Comparison of ENCODE assay signal across 30 mouse cellular contexts in genomic region chr5:116300984-116301383, GRCm38 (mm10). TPM values are rescaled to one million over a fixed set of nuclear protein-coding genes. Genes with fewer than 3 reads are reported as not detected.
A peak's percentile ranks its signal among the peaks of the same experiment; 100 is the strongest.
DNase-seq lines count a peak whose midpoint lies in the region; ATAC-seq and TF ChIP-seq lines count a peak whose summit lies in the region.
"Had no signal": no experiment of that assay in that cellular context is flagged by ENCODE, and none has a peak within 500 bp of the region (broad histone marks: within the 10 kb centered on the region; RNA-seq: fewer than 3 reads in every experiment).

No protein-coding gene starts in this region.

- no peak for ATAC-seq in kidney, postnatal 0 days (replicated peaks; ENCODE audit: low FRiP score, low read depth)
- ATAC-seq in lung, postnatal 0 days = peak; percentile 74
- ATAC-seq: forebrain, embryonic 13.5 days; intestine, embryonic 16.5 days had no signal

- no peaks in the 10 kb centered on the region for H3K9me3 ChIP-seq in kidney, postnatal 0 days (replicated peaks; ENCODE audit: low read length)
- H3K9me3 ChIP-seq in lung, postnatal 0 days (ENCODE audit: low read length) = no peaks in the 10 kb centered on the region
- H3K9me3 ChIP-seq: limb, embryonic 10.5 days; limb, embryonic 15.5 days; liver, embryonic 13.5 days had no signal

- H3K36me3 ChIP-seq in kidney, postnatal 0 days (ENCODE audit: insufficient read depth, low read length) = no peaks in the 10 kb centered on the region
- no peaks in the 10 kb centered on the region for H3K36me3 ChIP-seq in lung, postnatal 0 days (ENCODE audit: insufficient read depth, low read length)
- H3K36me3 ChIP-seq: hindbrain, embryonic 13.5 days; limb, embryonic 10.5 days; limb, embryonic 15.5 days; liver, embryonic 13.5 days had no signal

- no peaks in the 10 kb centered on the region for H3K27me3 ChIP-seq in kidney, postnatal 0 days (ENCODE audit: insufficient read depth, low read length)
- no peaks in the 10 kb centered on the region for H3K27me3 ChIP-seq in lung, postnatal 0 days (replicated peaks; ENCODE audit: insufficient read depth, low read length)
- H3K27me3 ChIP-seq: hindbrain, embryonic 13.5 days; limb, embryonic 15.5 days; liver, embryonic 13.5 days had no signal

- no peak overlapping the region for H3K27ac ChIP-seq in kidney, postnatal 0 days
- no peak overlapping the region for H3K27ac ChIP-seq in lung, postnatal 0 days (ENCODE audit: low read length)
- H3K27ac ChIP-seq: forebrain, embryonic 13.5 days; hindbrain, embryonic 13.5 days; limb, embryonic 10.5 days; limb, embryonic 15.5 days; liver, embryonic 13.5 days; macrophage; stomach, postnatal 0 days had no signal

- WGBS in kidney, postnatal 0 days = 17% methylated on average over 9 of the region's 9 CpGs
- WGBS in lung, postnatal 0 days = 32% methylated on average over 9 of the region's 9 CpGs

- peak; percentile 82 for TF ChIP-seq EP300 in lung, postnatal 0 days (IDR thresholded peaks at IDR 0.05)

- no peak overlapping the region for H3K4me3 ChIP-seq in kidney, postnatal 0 days (replicated peaks; ENCODE audit: low read depth, low read length)
- H3K4me3 ChIP-seq in lung, postnatal 0 days (ENCODE audit: low read depth, low read length) = no peak overlapping the region
- H3K4me3 ChIP-seq: forebrain, embryonic 13.5 days; hindbrain, embryonic 13.5 days; limb, embryonic 10.5 days; limb, embryonic 15.5 days; liver, embryonic 13.5 days had no signal

- DNase-seq in adrenal gland, postnatal 10 days = peak; percentile 34
- DNase-seq in adrenal gland, postnatal 25 days = no peak
- peak; percentile 46 for DNase-seq in kidney, postnatal 0 days (ENCODE audit: low spot score)
- DNase-seq in kidney, adult 9 months = no peak
- peak; percentile 69 for DNase-seq in lung, postnatal 0 days (ENCODE audit: low spot score)
- no peak for DNase-seq in lung, postnatal 25 days (ENCODE audit: low spot score)
- peak; percentile 2 for DNase-seq in skeletal muscle tissue, adult 2 months (ENCODE audit: low read depth, low spot score)
- DNase-seq in gastrocnemius, postnatal 25 days = no peak
- DNase-seq: cerebellum, adult 8-10 months; cerebellum, postnatal 36 days; gastrocnemius, postnatal 10 days; heart, adult 18-20 months; heart, postnatal 4 days; layer of hippocampus, postnatal 36 days; liver, embryonic 13.5 days; midbrain, embryonic 14.5 days; right cerebral cortex, postnatal 25 days; thymus, adult 18-20 months; thymus, postnatal 25 days had no signal

- no peak for TF ChIP-seq CTCF in kidney, postnatal 0 days (IDR thresholded peaks at IDR 0.05; ENCODE audit: low read depth)
- TF ChIP-seq CTCF in lung, postnatal 0 days (IDR thresholded peaks at IDR 0.05) = no peak

- H3K9ac ChIP-seq in kidney, postnatal 0 days (ENCODE audit: low read depth, low read length) = no peak overlapping the region
- H3K9ac ChIP-seq in lung, postnatal 0 days (replicated peaks; ENCODE audit: low read depth) = no peak overlapping the region
- H3K9ac ChIP-seq: forebrain, embryonic 13.5 days; hindbrain, embryonic 13.5 days; limb, embryonic 15.5 days; liver, embryonic 13.5 days had no signal

- H3K4me2 ChIP-seq in kidney, postnatal 0 days (ENCODE audit: low read length) = no peak overlapping the region
- H3K4me2 ChIP-seq in lung, postnatal 0 days (replicated peaks; ENCODE audit: low read depth, low read length) = no peak overlapping the region
- H3K4me2 ChIP-seq: forebrain, embryonic 13.5 days; heart, embryonic 11.5 days; hindbrain, embryonic 13.5 days; limb, embryonic 15.5 days; liver, embryonic 13.5 days had no signal

- H3K4me1 ChIP-seq in kidney, postnatal 0 days (replicated peaks; ENCODE audit: insufficient read depth, low read length) = no peaks in the 10 kb centered on the region
- H3K4me1 ChIP-seq in lung, postnatal 0 days (ENCODE audit: insufficient read depth, low read depth, low read length) = no peaks in the 10 kb centered on the region; the same call in 1 of the 2 replicates
- H3K4me1 ChIP-seq: forebrain, embryonic 13.5 days; hindbrain, embryonic 13.5 days; liver, embryonic 13.5 days had no signal

RNA-seq across cellular contexts. Expression of gene Ccdc60, which starts 12.2 kb away (rescaled TPM):
- under 1 TPM in 1 of 2 experiments, not detected in 1; 0.09 TPM for total RNA-seq in adrenal gland, postnatal 10 days (2021)
- not detected in 2 replicates for total RNA-seq in adrenal gland, postnatal 25 days (2021)
- 0.36 and 0.39 TPM in 2 replicates for polyA plus RNA-seq in kidney, postnatal 0 days (2015; fragmentation: Nextera tagmentation; extraction: Ambion mirVana)
- polyA plus RNA-seq in lung, postnatal 0 days (2015; fragmentation: Nextera tagmentation; extraction: Ambion mirVana) = 1.3 and 1.5 TPM in 2 replicates
- total RNA-seq in gastrocnemius, postnatal 25 days (2021) = not detected
- total RNA-seq: gastrocnemius, postnatal 10 days; MEL; neutrophil, adult 5-6 weeks had no signal
- polyA plus RNA-seq: macrophage; spleen, adult 2 months had no signal

Comparison
In these comparisons a context has a peak if more than half of its experiments do, and no peak if none do; other contexts are left out.
1. DNase-seq: peak in adrenal gland, postnatal 10 days (single experiment), kidney, postnatal 0 days (single experiment), lung, postnatal 0 days (single experiment) and skeletal muscle tissue, adult 2 months (single experiment); none in adrenal gland, postnatal 25 days (single experiment), kidney, adult 9 months (single experiment), lung, postnatal 25 days (single experiment) and gastrocnemius, postnatal 25 days (single experiment).